Mouse (Mus musculus) spleen, adult 2 months (tissue): Measurements from ENCODE around the gene Syce3. TPM values are rescaled to one million over a fixed set of nuclear protein-coding genes. Genes with fewer than 3 reads are reported as not detected.

Source experiments
- DNase-seq, 2 experiments: peaks; one replicate each; pipeline versions ENCODE4 v3.0.0 to v3.0.0-alpha.2; 2012 to 2021; ENCODE audit warnings: low spot score in 2 of 2, low read depth in 1 of 2
- H3K27ac ChIP-seq: fragments of 200-500 bp; 2 replicates; pipeline ENCODE4 v1.5.1; 2012; ENCODE audit warnings: low read length, inconsistent platforms; ENCODE audit not compliant: insufficient read depth
- H3K27me3 ChIP-seq: fragments of 200-500 bp; 2 replicates; pipeline ENCODE4 v1.6.1; 2012; ENCODE audit warnings: mild to moderate bottlenecking, moderate library complexity, low read length, inconsistent platforms; ENCODE audit not compliant: control insufficient read depth, insufficient read depth
- H3K36me3 ChIP-seq: fragments of 200-500 bp; 2 replicates; pipeline ENCODE4 v1.6.1; 2012; ENCODE audit warnings: mild to moderate bottlenecking, low read length, inconsistent platforms; ENCODE audit not compliant: control insufficient read depth, insufficient read depth
- H3K4me1 ChIP-seq: fragments of 200-500 bp; 2 replicates; pipeline ENCODE4 v1.6.1; 2011; ENCODE audit warnings: inconsistent platforms; ENCODE audit not compliant: control insufficient read depth, insufficient read depth, insufficient read length
- H3K4me3 ChIP-seq: fragments of 200-500 bp; 2 replicates; pipeline ENCODE4 v1.5.1; 2011; ENCODE audit warnings: mild to moderate bottlenecking, inconsistent platforms; ENCODE audit not compliant: insufficient read depth, insufficient read length; ENCODE audit errors: extremely low read depth
- CTCF ChIP-seq: fragments of 200-500 bp; IDR thresholded peaks from 2 replicates; pipeline ENCODE4 v1.5.1; 2011; ENCODE audit warnings: mild to moderate bottlenecking, inconsistent platforms; ENCODE audit not compliant: insufficient read depth, insufficient read length, insufficient replicate concordance; ENCODE audit errors: extremely low read depth
- POLR2A ChIP-seq: fragments of 200-500 bp; IDR thresholded peaks from 2 replicates; pipeline ENCODE4 v1.6.1; 2011; ENCODE audit warnings: low read depth, low read length, inconsistent platforms
- WGBS: fragments of 180-500 bp; shearing (Covaris S2); methylation state at CpG from one replicate; pipeline ENCODE4 v1.1.7; 2018; 5-methylcytosine and 5-hydroxymethylcytosine counted together
- polyA plus RNA-seq: library from polyadenylated mRNA; depleted of rRNA; stranded (reverse); fragments of >200 nt; gene quantifications from 2 replicates; pipeline ENCODE4 v1.2.3, GENCODE M21; 2012

Syce3 gene
- polyA plus RNA-seq, 1 experiment: not detected

DNA sequence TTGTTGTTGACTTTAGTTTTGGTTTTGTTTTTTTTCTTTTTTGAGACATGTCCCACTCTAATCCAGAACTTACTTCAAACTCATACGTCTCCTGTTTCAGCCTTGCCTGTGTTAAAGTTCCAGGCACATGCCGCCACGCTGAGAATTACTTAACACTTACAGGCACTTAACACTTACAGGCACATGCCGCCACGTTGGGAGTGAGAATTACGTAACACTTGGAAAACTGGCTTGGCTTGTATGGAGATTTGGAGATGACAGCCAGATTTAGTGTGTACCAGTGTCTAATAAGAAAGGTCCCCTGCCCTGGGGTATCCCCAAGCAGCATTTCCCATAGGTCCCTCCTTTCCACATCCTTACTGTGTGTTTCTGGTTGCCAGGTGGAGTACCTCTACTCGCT lies 47.3 kb downstream of the Syce3 start:
- Histone ChIP-seq H3K27me3 (no peaks in the 10 kb centered on the region), H3K27ac (no peak overlapping the region), H3K4me1 (no peaks in the 10 kb centered on the region), H3K4me3 (no peak overlapping the region), H3K36me3 (peaks cover 41% of the 10 kb centered on the region)
- TF ChIP-seq POLR2A (no peak), CTCF (no peak)
- WGBS: 94% methylated on average over 7 of the region's 7 CpGs
- DNase-seq: no peak

DNA sequence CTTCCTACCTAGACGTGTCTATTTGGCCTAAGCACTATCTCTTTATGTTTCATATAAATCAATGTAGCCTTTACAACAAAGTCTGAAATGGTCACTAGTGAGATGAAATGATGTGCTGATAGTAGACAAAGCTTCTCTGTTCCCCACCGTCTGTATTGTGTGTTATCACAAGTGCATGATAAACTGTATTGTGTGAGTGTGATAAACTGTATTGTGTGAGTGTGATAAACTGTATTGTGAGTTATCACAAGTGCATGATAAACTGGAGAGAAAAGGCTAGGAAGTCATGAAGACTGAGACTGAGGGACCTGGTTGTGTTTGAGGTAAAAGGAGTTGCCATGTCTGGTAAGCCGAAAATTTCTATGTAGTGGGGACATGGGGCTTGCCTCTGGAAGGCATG lies 51.5 kb downstream of the Syce3 start:
- H3K4me3 ChIP-seq: no peak overlapping the region
- no peak for DNase-seq
- TF ChIP-seq CTCF: no peak
- TF ChIP-seq POLR2A: no peak
- H3K27me3 ChIP-seq: no peaks in the 10 kb centered on the region
- H3K36me3 ChIP-seq: peaks cover 15% of the 10 kb centered on the region
- 80% methylated on average over 3 of the region's 3 CpGs for WGBS
- no peak overlapping the region for H3K27ac ChIP-seq
- H3K4me1 ChIP-seq: no peaks in the 10 kb centered on the region; the same call in 1 of the 2 replicates

DNA sequence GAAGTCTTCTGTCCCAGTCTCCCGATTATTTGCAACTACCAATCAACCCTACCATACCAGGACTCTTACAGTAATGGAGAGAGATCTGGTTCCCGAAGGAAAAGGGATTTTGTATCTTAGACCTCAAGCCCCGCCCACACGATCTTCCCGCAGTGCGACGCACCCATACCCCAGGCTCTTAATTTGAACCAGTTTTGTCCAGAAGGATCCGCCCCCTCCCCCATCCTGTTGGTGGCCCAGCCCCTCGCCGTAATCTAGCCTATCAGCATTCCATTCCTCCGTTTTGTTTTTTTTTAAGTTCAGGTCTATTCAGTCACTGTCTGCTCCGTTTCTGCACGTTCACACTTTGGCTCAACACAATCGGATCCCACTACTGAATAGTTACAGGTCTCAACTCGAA lies 53.9 kb downstream of the Syce3 start:
- H3K27ac ChIP-seq: peak overlapping the region; percentile 70; the same call in 1 of the 2 replicates
- H3K4me1 ChIP-seq: no peaks in the 10 kb centered on the region; the same call in 1 of the 2 replicates
- no peak for TF ChIP-seq POLR2A
- TF ChIP-seq CTCF: no peak
- peak in 1 of 2 experiments; percentile 14 for DNase-seq
- no peaks in the 10 kb centered on the region for H3K27me3 ChIP-seq
- WGBS: under 1% methylated on average over 15 of the region's 15 CpGs
- H3K4me3 ChIP-seq: peak overlapping the region; percentile 91
- H3K36me3 ChIP-seq: peaks cover 18% of the 10 kb centered on the region

DNA sequence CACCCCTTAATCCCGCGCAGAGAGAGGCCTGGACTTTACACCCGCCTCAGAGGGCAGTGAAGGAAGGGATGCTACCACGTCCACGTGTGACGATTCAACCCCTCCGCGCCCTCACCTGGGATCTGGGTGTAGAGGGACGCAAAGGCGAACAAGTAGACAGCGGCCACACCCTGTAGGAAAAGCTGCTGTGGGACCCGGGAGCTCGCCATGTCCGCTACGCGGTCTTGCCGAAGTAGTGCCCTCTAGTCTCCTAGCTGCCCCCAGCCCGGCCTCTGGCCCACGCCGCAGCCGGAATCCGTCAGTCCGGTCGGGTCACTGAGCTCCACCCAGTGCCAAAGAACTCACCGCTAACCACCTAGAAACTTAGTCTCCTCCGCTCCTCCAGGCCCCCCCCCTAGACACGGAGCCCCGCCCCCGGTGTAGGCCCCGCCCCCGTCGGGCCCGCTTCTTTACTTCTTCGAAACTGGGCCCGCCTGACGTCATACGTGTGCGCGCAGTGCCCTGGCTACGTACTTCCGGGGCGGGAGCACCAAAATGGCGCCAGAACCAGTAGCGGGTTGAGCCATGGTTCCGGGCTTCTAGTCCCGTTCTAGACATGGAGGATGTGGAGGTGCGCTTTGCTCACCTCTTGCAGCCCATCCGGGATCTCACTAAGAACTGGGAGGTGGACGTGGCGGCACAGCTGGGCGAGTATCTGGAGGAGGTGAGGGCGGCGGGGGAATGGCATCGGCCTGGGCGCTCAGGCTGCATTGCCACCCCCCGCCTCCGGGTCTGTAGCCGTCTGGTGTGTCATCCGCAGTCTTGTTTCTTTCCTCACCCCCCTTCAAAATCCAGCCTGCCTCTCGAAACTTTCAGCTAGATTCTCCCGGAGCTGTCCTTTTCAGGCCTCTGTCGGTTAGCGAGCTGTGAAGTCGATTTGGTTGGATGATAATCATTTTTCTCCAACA lies 54.8 kb downstream of the Syce3 start, which contains the start of the genes Lmf2 and Ncaph2:
TSS of gene Lmf2 (minus strand) at position 419 of the 947 bp plus-strand sequence.
TSS of gene Ncaph2 (plus strand) at position 479 of the 947 bp plus-strand sequence.
- Histone ChIP-seq H3K27ac (peak within 1 kb of the TSS; percentile 85), H3K36me3 (peaks cover 23% of the 10 kb centered on the region), H3K27me3 (no peaks in the 10 kb centered on the region), H3K4me1 (no peaks in the 10 kb centered on the region; the same call in 1 of the 2 replicates), H3K4me3 (peak within 1 kb of the TSS; percentile 91)
- WGBS: under 1% methylated on average over 64 of the region's 64 CpGs
- TF ChIP-seq CTCF: no peak
- TF ChIP-seq POLR2A: peak; percentile 24; the same call in 1 of the 2 replicates
- peak; percentile 93 for DNase-seq

DNA sequence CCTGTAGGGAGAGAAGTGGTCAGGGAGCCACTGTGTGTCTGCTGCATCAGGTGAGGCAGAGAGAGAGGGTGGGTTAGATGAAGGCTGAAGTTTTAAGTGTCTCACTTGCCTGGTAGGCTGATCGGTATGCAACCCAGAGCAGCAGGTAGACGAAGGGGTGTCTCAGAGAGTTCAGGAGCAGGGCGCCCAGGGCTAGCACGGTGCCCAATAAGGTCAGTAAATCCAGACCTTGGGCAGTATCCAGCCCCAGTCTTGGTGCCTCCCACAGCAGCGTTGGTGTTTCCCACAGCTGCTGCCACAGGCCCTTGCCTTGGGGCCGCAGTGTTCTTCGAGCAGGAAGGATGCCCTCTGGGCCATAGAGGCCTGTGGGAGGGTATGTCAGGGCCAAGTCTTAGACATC lies 55.8 kb downstream of the Syce3 start:
- peaks cover 21% of the 10 kb centered on the region for H3K36me3 ChIP-seq
- no peak overlapping the region; the same call in 1 of the 2 replicates for H3K27ac ChIP-seq
- WGBS: 71% methylated on average over 7 of the region's 7 CpGs
- no peak for DNase-seq
- TF ChIP-seq CTCF: no peak
- TF ChIP-seq POLR2A: no peak
- H3K4me1 ChIP-seq: no peaks in the 10 kb centered on the region; the same call in 1 of the 2 replicates
- no peak overlapping the region; the same call in 1 of the 2 replicates for H3K4me3 ChIP-seq
- H3K27me3 ChIP-seq: no peaks in the 10 kb centered on the region

DNA sequence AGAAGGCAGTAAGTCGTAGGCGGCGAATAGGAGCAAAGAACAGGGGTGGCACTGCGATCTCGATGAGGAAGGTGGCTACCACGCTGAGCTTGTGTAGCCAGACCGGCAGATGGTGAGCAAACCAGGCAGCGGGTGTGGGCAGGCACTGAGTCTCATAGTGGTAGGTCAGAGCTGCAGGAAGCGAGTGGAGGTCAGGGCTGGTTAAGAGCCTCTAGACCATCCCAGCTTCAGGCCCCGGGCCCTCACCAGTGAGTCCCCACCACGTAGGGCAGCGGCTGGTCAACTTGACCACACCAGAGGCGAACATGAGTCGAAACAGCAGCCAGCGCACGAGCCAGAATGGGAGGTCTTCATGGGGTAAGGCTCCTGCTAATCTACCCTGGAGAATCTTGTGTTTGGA lies 56.5 kb downstream of the Syce3 start:
- Histone ChIP-seq H3K4me1 (no peaks in the 10 kb centered on the region; the same call in 1 of the 2 replicates), H3K27me3 (no peaks in the 10 kb centered on the region), H3K27ac (no peak overlapping the region), H3K4me3 (no peak overlapping the region), H3K36me3 (peaks cover 21% of the 10 kb centered on the region)
- DNase-seq: no peak
- 95% methylated on average over 16 of the region's 16 CpGs for WGBS
- TF ChIP-seq CTCF: no peak

DNA sequence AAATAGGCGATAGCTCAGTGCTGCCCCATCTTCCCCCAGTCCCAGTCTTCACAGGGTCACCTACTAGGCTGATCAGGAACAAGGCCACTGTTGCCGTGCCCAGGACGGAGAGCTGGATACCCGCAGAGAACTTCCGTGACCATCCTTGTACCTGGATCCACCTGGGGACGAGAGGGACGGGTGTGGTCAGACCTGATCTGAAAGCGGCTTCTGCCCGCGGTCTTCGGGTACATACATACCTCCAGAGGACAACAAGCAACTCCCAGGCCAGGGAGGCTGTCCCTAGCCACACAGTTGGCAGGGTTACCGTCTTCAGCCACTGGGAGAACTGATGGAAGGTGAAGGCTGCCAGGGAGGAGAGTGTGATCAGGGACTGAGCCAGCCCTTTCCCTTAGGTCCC lies 57.5 kb downstream of the Syce3 start:
- no peak overlapping the region for H3K27ac ChIP-seq
- H3K4me1 ChIP-seq: no peaks in the 10 kb centered on the region; the same call in 1 of the 2 replicates
- peaks cover 21% of the 10 kb centered on the region for H3K36me3 ChIP-seq
- H3K4me3 ChIP-seq: no peak overlapping the region
- TF ChIP-seq POLR2A (no peak), CTCF (no peak)
- DNase-seq: no peak
- H3K27me3 ChIP-seq: no peaks in the 10 kb centered on the region
- WGBS: 96% methylated on average over 12 of the region's 12 CpGs
